Mouse (Mus musculus) gastrocnemius, postnatal 4 days (tissue): ENCODE results near the gene Sec31b. TPM values are rescaled to one million over a fixed set of nuclear protein-coding genes. Genes with fewer than 3 reads are reported as not detected.

ENCODE experiments used
- DNase-seq, 2 experiments: peaks; one replicate each; pipeline ENCODE4 v3.0.0; 2021 to 2022; ENCODE audit warnings: low spot score in 2 of 2, mixed read lengths in 2 of 2
- long read RNA-seq, 2 experiments: library from polyadenylated mRNA; stranded (forward); transcript quantifications; one replicate each; pipeline ENCODE4 v2.0.0; 2021
- total RNA-seq, 2 experiments: library from RNA; stranded (reverse); gene quantifications; 2 replicates each; pipeline ENCODE4 v1.2.3; 2021

The Sec31b gene
- 1 to 10 TPM; 3.1 to 3.3 TPM for total RNA-seq
- long read RNA-seq, experiment 1, partial matches to known transcripts = 0 of 4 reads
- long read RNA-seq, experiment 1, other reads (novel, unspliced or antisense) = 3 of 4 reads
- long read RNA-seq, experiment 2, partial matches to known transcripts = 4 of 8 reads
- long read RNA-seq, experiment 2, other reads (novel, unspliced or antisense) = 3 of 8 reads

GRCm38 (mm10) chr19:44545321-44546041, at the start of gene Sec31b:
Gene Sec31b, minus strand, starts transcription at chr19:44545864.
- DNase-seq = peak in 1 of 2 experiments; percentile 55

GRCm38 (mm10) chr19:44594180-44594579, 48.5 kb upstream of the Sec31b start:
- no peak for DNase-seq

GRCm38 (mm10) chr19:44591638-44592037, 46.0 kb upstream of the Sec31b start:
- no peak for DNase-seq

DNA sequence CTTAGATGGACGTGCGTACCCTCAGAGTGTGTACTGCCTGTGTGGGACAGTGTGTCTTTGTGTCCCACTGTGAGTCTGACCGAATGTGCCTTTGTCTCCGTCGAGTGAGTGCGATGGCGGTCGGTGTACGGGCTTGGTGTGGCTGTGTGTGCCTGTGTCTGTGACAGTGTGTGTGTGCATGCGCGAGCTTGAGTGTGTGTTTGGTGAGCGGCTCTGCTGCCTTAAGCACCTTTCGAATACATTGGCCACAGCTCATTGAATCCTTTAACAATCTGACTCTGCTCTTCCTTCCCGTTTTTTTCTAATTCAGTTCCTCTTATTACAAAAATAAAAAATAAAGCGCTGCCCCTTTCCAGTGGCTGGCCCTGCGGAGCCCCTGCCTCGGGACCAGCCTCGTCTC, 45.3 kb upstream of the Sec31b start:
- no peak for DNase-seq

DNA sequence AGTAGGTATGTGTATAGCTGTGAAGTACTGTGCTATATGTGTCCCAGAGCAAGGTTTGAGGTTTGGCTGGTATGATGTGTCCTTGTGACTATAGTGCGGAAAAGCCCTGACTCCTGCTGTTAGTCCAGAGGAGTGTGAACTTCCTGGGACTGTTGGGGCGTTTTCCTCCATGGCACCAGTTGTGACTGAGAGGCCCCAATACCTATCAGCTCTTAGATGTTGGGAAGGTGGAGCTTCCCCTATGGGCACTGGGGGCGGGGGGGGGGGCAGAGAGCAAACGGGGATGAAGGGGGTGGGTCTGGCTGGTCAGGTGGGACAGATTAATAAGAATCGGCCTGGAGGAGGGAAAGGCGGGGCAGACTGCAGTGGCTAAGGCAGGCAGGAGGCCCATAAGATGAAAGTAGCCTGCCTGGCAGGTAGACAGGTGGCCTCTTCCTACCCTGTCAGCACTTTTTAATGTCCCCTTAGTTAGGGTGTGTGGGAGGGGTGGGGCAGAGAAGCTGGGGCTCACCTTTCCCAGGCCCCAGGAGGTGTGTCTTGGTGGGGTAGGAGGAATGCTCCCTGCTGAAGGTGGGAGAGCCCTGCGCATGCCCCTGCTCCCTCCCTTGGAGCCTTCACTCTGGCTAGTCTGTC, 44.0 kb upstream of the Sec31b start:
- no peak for DNase-seq

- DNase-seq = no peak
These were observed 42.4 kb upstream of the Sec31b start for GRCm38 (mm10) chr19:44588036-44588435.

DNA sequence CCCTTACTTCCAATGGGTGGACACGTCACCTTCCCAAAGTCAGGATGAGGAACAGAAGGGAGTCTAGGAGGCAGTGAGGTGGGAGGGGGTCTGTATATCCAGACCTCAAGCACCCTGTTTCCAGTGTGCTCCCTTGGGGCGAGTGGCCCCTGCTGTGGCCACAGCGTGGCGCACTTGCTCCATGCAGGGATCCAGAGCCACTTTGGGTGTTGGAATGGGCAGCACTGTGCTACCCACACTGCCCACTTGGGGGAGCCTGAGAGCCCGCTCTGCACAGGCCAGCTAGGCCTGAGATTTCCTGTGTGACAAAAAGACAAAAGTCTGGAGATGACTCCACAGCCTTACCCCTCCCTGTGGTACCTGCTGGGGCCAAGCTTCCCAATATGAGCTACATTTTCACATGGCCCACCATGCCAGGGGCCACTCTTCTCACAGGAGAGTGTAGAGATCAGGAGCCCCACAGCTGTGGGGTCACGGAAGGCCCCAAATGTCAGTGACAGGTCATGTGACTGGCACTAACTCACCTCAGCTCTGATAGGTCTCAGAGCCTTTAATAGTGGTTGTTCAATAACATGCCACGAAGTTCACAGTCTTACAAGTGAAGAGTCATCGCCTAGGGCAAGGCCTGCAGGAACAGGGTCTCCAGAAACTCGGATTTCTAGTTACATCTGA, 37.1 kb upstream of the Sec31b start:
- DNase-seq = peak; percentile 83 to 91

DNA sequence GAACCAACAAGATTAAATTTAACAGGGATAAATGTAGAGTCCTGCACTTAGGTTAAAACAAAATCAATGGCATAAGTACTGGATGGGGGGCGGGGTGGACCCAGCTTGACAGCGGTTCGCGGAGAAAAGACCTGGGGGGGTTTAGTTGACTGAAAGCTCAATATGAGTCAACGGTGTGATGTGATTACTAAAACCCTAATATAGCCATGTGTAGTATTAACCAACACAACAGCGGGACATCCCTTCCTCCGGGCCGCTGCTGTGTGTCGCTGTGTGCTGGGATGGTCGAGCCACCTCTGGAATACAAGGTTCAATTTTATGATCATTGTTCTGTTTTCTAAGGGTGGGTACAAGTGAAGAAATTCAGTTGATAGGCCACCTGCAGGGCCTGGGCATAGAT, 36.4 kb upstream of the Sec31b start:
- DNase-seq = no peak

DNA sequence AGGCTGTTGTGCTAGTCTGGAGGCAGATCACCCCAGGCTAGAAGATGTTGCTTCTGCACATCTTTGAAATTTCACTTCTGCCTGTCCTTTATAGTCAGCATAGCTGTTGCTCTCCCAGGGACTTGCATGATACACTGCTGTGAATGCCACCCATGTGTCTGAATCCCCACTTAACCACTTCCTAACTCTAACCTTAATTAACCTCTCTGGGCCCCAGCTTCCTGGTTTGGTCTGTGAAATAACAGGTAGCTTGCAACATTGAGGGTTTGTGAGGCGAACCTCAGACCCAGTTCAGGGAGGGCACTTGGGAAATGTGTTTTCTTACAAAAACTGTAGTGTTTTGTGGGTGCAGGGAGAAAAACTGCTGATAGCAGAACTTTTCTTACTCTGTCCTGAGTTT, 32.4 kb upstream of the Sec31b start:
- DNase-seq = no peak

- no peak for DNase-seq
These were observed 30.6 kb upstream of the Sec31b start for GRCm38 (mm10) chr19:44576275-44576674.

- no peak for DNase-seq
These were observed 22.1 kb upstream of the Sec31b start for GRCm38 (mm10) chr19:44567763-44568162.

GRCm38 (mm10) chr19:44564006-44564405, 18.3 kb upstream of the Sec31b start:
- DNase-seq = no peak

DNA sequence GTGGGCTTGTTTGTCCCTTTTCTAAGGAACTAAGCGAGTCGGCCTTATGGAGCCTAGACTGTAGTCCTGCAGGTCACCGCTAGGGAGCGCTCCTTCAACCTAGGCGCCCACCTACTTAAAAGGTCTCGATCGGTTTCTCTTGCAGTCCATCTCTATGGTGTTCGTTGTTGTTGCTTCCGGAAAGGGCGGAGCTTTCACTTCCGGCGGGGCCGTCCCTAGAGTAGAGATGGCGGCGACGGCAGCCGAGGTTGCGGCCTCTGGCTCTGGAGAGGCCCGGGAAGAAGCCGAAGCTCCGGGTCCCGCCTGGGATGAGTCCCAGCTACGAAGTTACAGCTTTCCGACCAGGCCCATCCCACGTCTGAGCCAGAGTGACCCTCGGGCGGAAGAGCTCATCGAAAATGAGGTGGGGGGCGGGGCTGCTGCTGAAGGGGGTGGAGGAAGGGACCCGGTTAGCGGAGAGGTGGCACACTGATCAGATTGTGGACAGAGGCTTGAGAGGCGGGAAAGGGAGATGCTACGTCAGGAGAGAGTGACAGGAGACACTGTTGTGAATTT, 17.1 kb upstream of the Sec31b start, which contains the start of gene Hif1an:
TSS of gene Hif1an (plus strand) at position 199 of the 555 bp plus-strand sequence.
- DNase-seq = peak; percentile 75 to 91

DNA sequence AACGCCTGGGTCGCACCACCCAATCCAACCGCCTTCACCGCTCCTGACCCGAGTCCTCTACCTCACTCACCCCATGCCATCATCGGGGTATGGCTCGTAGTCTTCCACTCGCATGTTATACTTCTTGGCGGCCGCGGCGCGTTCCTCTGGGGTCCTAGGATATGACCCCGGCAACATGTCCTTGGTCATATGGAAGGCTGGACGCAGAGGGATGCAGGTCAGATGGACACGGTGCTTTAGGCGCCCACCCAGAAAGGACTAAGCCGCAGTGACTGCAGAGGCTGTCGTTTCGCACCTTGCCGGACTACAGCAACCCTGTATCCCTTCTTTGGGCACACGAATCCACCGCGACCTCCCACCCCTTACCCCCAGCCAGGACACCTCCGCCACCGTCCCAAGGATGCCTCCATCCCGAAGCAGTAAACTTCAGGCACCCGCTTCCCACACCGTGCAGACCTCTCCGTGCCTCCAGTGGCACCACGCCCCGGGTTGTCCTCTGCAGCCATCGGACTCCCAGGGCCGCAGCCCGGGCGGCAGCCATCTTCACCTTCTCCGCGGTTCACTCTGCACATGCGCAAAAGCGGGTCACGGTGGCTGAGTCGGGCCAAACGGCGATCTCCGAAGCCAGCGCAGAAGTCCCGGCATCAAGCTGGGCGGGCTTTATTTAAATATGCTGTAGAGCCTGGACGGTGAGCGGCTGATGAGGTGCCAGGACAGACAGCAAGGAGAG, 9.4 kb upstream of the Sec31b start, which contains the start of gene Ndufb8:
TSS of gene Ndufb8 (minus strand) at position 580 of the 730 bp plus-strand sequence.
- peak; percentile 94 to 96 for DNase-seq

DNA sequence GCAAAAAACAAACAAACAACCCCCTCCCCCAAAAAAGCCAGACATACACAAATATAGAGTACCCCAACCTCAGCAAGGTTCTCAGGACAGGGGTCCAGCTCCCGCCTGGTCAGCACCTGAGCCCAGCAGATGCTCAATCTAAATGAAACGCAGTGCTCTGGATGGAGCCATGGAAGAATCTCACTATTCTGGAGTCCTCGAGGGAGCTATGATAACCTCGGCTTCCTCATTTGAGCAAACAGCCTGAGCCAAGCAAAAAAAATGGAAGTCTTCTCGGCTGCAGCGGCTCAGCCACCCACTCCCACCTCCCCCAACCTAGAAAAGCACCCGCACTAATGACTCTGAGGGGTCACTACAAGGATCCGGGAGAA, 8.8 kb upstream of the Sec31b start:
- no peak for DNase-seq

- DNase-seq = no peak
These were observed 7.6 kb upstream of the Sec31b start for GRCm38 (mm10) chr19:44553286-44553685.

DNA sequence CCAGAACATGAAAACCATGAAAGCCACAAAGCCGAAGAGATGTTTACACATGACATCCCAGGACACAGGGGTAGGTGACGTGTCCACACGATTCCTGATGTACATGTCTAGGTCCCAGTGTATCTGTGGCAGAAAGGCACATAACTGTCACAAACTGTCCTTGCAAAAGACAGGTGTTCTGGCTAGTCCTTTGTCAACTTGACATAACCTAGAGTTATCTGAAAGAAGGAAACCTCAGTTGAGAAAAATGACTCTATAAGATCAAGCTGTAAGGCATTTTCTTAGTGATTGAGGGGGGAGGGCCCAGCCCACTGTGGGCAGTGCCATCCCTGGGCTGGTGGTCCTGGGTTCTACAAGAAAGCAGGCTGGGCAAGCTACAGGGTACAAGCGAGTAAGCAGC, 7.1 kb upstream of the Sec31b start, which contains the start of gene Gm20538:
TSS of gene Gm20538 (minus strand) at position 101 of the 400 bp plus-strand sequence.
- no peak for DNase-seq

- peak; percentile 34 to 66 for DNase-seq
These were observed 889 bp downstream of the Sec31b start for GRCm38 (mm10) chr19:44544775-44545174.

- DNase-seq = no peak
These were observed 1.3 kb downstream of the Sec31b start for GRCm38 (mm10) chr19:44544372-44544771.

GRCm38 (mm10) chr19:44542694-44543178, 2.9 kb downstream of the Sec31b start:
- no peak for DNase-seq
